Mouse (Mus musculus) ovary, adult 2 months (tissue): ENCODE measurements around the gene Casr. TPM values are rescaled to one million over a fixed set of nuclear protein-coding genes. Genes with fewer than 3 reads are reported as not detected.

Source experiments
- polyA plus RNA-seq: library from polyadenylated mRNA; depleted of rRNA; stranded (reverse); fragments of >200 nt; gene quantifications from 2 replicates; pipeline ENCODE4 v1.2.3, GENCODE M21; 2012; rRNA removed

The Casr gene
- polyA plus RNA-seq, result 0.06 and 0.07 TPM in 2 replicates

DNA sequence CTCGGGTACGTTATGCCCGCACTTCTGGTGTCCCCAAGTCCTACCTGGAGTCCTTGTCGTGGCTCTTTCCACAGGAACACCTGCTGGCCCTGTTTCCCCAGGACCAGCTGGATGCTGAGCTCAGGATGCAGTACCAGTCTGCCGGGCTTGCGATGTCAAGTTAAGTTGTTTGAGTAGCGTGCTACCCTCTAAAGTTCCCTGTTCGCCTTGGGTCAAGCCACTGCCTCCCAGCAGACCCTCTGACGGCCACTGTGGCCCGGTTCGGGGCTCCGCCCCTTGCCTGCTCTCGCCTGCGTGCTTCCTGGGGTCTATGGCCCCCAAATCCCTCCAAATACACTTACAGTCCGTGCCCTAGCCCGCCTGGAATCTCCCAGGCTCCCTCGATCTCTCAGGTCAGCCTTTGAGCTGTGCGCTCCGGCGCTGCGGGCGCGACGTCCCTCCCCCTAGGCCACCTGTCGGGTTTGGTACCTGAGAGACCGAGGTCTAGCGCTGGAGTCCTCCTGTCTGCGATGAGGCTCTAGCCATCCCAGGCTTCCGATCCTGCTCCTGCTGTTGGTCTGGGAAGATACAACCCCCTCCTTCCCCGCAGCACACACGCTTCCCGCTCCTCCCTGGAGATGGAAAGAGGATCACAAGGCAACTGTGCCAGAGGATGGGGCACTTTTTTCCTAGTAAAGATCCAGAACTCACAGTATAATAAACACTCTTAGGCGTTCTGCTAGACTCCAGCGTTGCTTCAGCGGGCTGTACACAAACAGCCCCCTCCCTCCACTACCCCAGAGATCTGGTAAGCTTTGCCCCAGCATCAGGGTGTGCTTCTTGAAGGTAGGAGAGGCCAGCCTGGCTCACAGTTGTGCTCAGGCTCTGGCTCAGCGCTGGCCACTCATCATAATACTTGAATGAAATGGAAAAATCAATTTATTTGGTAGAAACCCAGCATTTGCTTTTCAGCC, at the start of gene Casr:
Casr (minus strand) TSS at position 756 of the 953 bp plus-strand sequence.

DNA sequence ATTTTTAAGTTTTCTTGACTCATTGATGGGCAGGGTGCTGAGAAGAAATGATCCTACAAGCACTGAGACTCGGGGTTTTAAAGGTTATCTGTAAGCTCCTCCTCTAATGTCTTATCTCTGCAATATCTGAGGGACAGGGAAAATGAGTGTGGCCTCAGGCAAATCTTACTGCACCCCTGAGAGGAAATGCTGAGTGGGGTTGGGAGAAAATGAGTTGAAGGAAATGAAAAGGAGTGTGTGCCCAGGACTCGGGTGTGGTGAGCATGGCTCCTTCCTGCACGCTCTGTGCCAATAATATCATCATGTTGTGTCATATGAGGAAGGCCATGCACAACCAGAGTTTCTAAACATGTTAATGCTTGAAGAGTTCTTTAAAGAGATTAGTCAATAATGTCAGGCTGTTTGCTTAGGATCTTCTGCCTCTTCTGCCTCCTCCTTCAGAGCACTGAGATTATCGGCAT, 106.6 kb downstream of the Casr start, which contains the start of gene Stfa3:
Stfa3 (minus strand) TSS at position 51 of the 461 bp plus-strand sequence.

Other genes starting within 250 kb of the Casr start
- not detected in 2 replicates for gene BC117090, start 227.8 kb downstream of the Casr start, polyA plus RNA-seq
- gene BC100530, start 194.4 kb downstream of the Casr start, polyA plus RNA-seq, result not detected in 2 replicates
- gene Stfa2, start 153.7 kb downstream of the Casr start, polyA plus RNA-seq, result not detected in 2 replicates
- not detected in 2 replicates for gene Stfa3, start 106.7 kb downstream of the Casr start, polyA plus RNA-seq
- 0.75 and 1.1 TPM in 2 replicates for gene Cd86, start 103.9 kb upstream of the Casr start, polyA plus RNA-seq
- gene Ildr1, start 131.8 kb upstream of the Casr start, polyA plus RNA-seq, result 10.0 and 11.3 TPM in 2 replicates
- 5.4 and 5.5 TPM in 2 replicates for gene Slc15a2, start 222.8 kb upstream of the Casr start, polyA plus RNA-seq